Mouse (Mus musculus) ES-E14 (cell line): ENCODE results near the gene Olfr716.
"Not testable (repeated sequence)": the region's sequence is repeated elsewhere in the genome, so short reads cannot be mapped to it uniquely, and the experiment has no call there.

Experiments
- CHD2 ChIP-seq: IDR thresholded peaks from 2 replicates; pipeline ENCODE4 v1.6.1; 2014; ENCODE audit warnings: mild to moderate bottlenecking, low read depth, low read length, inconsistent platforms
- HCFC1 ChIP-seq: IDR thresholded peaks from 2 replicates; pipeline ENCODE4 v1.6.1; 2012; ENCODE audit warnings: low read length, inconsistent platforms, borderline replicate concordance; ENCODE audit not compliant: insufficient read depth
- ZNF384 ChIP-seq: IDR thresholded peaks from 2 replicates; pipeline ENCODE4 v1.6.1; 2012; ENCODE audit warnings: low read depth, low read length, inconsistent platforms

DNA sequence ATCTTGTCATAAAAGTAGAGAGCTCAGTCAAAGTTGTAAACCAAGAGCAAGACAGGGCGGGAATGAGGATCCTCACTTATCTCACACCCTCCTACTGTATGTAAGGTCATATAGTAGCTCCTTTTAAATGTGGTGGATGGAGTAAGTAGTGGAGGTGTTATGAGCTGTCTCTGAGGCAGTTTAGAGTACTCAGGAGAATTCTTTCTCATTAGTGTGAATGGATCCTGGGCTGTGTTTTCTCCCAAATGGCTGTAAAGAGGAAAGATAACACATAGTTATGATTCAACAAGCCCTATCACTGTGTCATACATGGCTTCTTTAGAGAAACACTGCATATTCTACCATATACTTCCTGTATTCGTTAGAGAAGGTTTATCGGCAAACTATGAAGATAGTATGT lies 7.1 kb upstream of the Olfr716 start, which contains the start of gene Olfr715:
- TF ChIP-seq CHD2, ZNF384, HCFC1: not testable (repeated sequence)
